Mouse (Mus musculus): ENCODE measurements around the gene Olfr1436. TPM values are rescaled to one million over a fixed set of nuclear protein-coding genes. Genes with fewer than 3 reads are reported as not detected.
"Not testable (repeated sequence)": the region's sequence is repeated elsewhere in the genome, so short reads cannot be mapped to it uniquely, and the experiment has no call there.

The Olfr1436 gene
- polyA plus RNA-seq (2012; ENCODE audit: insufficient read depth, insufficient read length, low replicate concordance, missing spikeins) = not detected in 2 replicates

DNA sequence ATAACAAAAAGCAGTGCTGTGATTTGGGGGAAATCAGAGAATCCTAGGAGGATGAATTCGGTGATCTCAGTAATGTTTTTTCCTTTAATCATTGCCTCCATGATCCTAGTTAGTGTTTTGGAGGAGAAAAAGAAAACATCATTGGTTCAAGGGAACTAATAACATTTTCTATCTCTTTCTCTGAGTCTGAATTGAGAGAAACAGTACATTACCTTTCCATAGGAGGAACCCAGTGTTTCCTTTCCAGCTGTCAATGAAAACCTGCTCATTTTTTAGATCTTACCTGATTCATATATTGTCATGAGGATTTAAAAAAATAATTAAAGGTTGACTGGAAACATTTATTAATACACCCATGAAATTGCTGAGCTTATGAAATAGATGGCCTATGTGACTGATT, at the start of gene Olfr1436:
Olfr1436 (minus strand) TSS at position 101 of the 400 bp plus-strand sequence.
- not testable (repeated sequence) for H3K4me1 ChIP-seq (ENCODE audit: control insufficient read depth, insufficient read depth, low read length); H3K4me3 ChIP-seq (ENCODE audit: insufficient read depth, low read depth, low read length); H3K27ac ChIP-seq (ENCODE audit: insufficient read depth, low read depth, low read length)
- WGBS = 83% methylated on average over 1 of the region's 1 CpGs

GRCm38 (mm10) chr19:12335810-12336209, 36.9 kb upstream of the Olfr1436 start, which contains the start of gene Olfr1438-ps1:
Gene Olfr1438-ps1, minus strand, starts transcription at chr19:12335910.
- Histone ChIP-seq H3K27ac (ENCODE audit: insufficient read depth, low read depth, low read length) (no peak within 1 kb of the TSS), H3K4me1 (ENCODE audit: control insufficient read depth, insufficient read depth, low read length) (no peaks in the 10 kb centered on the region), H3K4me3 (ENCODE audit: insufficient read depth, low read depth, low read length) (no peak within 1 kb of the TSS)
- TF ChIP-seq CTCF (IDR thresholded peaks at IDR 0.05; ENCODE audit: insufficient read depth, low read depth, low read length) (no peak), POLR2A (IDR thresholded peaks at IDR 0.05; ENCODE audit: insufficient read depth, low read depth, low read length) (no peak)
- 82% methylated on average over 3 of the region's 3 CpGs for WGBS

GRCm38 (mm10) chr19:12325001-12325400, 26.1 kb upstream of the Olfr1436 start, which contains the start of gene Olfr1437:
Gene Olfr1437, minus strand, starts transcription at chr19:12325101.
- Histone ChIP-seq H3K27ac (ENCODE audit: insufficient read depth, low read depth, low read length) (no peak within 1 kb of the TSS), H3K4me3 (ENCODE audit: insufficient read depth, low read depth, low read length) (no peak within 1 kb of the TSS), H3K4me1 (ENCODE audit: control insufficient read depth, insufficient read depth, low read length) (no peaks in the 10 kb centered on the region)
- TF ChIP-seq CTCF (IDR thresholded peaks at IDR 0.05; ENCODE audit: insufficient read depth, low read depth, low read length) = no peak
- TF ChIP-seq POLR2A (IDR thresholded peaks at IDR 0.05; ENCODE audit: insufficient read depth, low read depth, low read length) = no peak
- 79% methylated on average over 2 of the region's 2 CpGs for WGBS

DNA sequence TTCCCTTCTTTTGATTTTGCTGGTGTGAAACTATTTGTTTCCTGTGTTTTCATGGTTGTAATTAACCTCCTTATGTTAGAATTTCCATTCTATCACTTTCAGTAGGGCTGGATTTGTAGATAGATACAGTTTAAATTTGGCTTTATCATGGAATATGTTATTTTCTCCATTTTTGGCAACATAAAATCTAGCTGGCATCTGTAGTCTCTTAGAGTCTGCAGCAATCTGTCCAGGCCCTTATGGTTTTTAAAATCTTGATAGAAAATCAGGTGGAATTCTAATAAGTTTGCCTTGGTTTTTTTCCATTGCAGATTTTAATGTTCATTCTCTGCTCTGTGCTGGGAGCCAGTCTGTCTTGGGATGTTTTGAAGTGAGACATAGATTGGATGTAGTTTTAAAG, 6.0 kb downstream of the Olfr1436 start:
- no peak for TF ChIP-seq CTCF (IDR thresholded peaks at IDR 0.05; ENCODE audit: insufficient read depth, low read depth, low read length)
- TF ChIP-seq POLR2A (IDR thresholded peaks at IDR 0.05; ENCODE audit: insufficient read depth, low read depth, low read length) = no peak
- H3K27ac ChIP-seq (ENCODE audit: insufficient read depth, low read depth, low read length) = no peak overlapping the region
- no peaks in the 10 kb centered on the region for H3K4me1 ChIP-seq (ENCODE audit: control insufficient read depth, insufficient read depth, low read length)
- no peak overlapping the region for H3K4me3 ChIP-seq (ENCODE audit: insufficient read depth, low read depth, low read length)

DNA sequence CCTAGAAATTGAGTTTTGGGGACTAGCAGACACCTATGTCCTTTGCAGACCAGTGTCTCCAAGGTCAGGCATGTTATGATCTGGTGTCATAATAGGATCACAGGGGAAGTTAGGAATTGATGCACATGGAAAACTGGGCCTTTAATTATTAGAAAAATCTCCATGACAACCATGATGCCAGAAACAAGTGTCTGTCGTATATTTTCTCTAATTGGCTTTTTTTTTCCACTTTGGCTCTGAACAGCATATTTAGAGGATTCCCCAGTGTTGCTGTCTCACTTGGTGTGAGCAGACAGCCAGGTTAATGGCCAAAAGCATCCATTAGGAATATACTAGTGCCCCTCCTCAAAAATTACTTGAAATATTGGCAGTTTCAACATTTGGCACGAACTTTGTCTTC, 19.4 kb downstream of the Olfr1436 start, which contains the start of gene Olfr1434:
Olfr1434 (plus strand) TSS at position 301 of the 400 bp plus-strand sequence.
- Histone ChIP-seq H3K27ac (ENCODE audit: insufficient read depth, low read depth, low read length) (no peak within 1 kb of the TSS), H3K4me1 (ENCODE audit: control insufficient read depth, insufficient read depth, low read length) (no peaks in the 10 kb centered on the region), H3K4me3 (ENCODE audit: insufficient read depth, low read depth, low read length) (no peak within 1 kb of the TSS)
- 53% methylated on average over 2 of the region's 2 CpGs for WGBS
- no peak for TF ChIP-seq CTCF (IDR thresholded peaks at IDR 0.05; ENCODE audit: insufficient read depth, low read depth, low read length)
- TF ChIP-seq POLR2A (IDR thresholded peaks at IDR 0.05; ENCODE audit: insufficient read depth, low read depth, low read length) = no peak

DNA sequence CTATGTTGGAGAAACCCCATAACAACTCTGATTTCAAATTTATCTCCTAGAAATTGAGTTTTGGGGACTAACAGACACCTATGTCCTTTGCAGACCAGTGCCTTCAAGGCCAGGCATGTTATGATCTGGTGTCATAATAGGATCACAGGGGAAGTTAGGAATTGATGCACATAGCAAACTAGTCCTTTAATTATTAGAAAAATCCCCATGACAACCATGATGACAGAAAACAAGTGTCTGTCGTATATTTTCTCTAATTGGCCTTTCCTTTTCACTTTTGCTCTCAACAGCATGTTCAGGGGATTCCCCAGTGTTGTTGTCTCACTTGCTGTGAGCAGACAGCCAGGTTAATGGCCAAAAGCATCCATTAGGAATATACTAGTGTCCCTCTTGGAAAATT, 38.2 kb downstream of the Olfr1436 start, which contains the start of gene Olfr235:
Olfr235 (plus strand) TSS at position 301 of the 400 bp plus-strand sequence.
- WGBS = 67% methylated on average over 1 of the region's 1 CpGs
- TF ChIP-seq POLR2A (IDR thresholded peaks at IDR 0.05; ENCODE audit: insufficient read depth, low read depth, low read length) (no peak), CTCF (IDR thresholded peaks at IDR 0.05; ENCODE audit: insufficient read depth, low read depth, low read length) (no peak)

More for the DNA sequence above, 38.2 kb downstream of the Olfr1436 start, which contains the start of gene Olfr235:
- Histone ChIP-seq H3K4me1 (ENCODE audit: control insufficient read depth, insufficient read depth, low read length) (no peaks in the 10 kb centered on the region), H3K27ac (ENCODE audit: insufficient read depth, low read depth, low read length) (no peak within 1 kb of the TSS), H3K4me3 (ENCODE audit: insufficient read depth, low read depth, low read length) (no peak within 1 kb of the TSS)

Other genes with a start within 250 kb of the Olfr1436 start
- gene Olfr1424, start 236.4 kb downstream of the Olfr1436 start, polyA plus RNA-seq (2012; ENCODE audit: insufficient read depth, insufficient read length, low replicate concordance, missing spikeins) = not detected in 2 replicates
- gene Olfr1425, start 221.4 kb downstream of the Olfr1436 start, polyA plus RNA-seq (2012; ENCODE audit: insufficient read depth, insufficient read length, low replicate concordance, missing spikeins) = not detected in 2 replicates
- gene Olfr1426, start 207.1 kb downstream of the Olfr1436 start, polyA plus RNA-seq (2012; ENCODE audit: insufficient read depth, insufficient read length, low replicate concordance, missing spikeins) = not detected in 2 replicates
- gene Olfr1427, start 195.8 kb downstream of the Olfr1436 start, polyA plus RNA-seq (2012; ENCODE audit: insufficient read depth, insufficient read length, low replicate concordance, missing spikeins) = not detected in 2 replicates
- not detected in 2 replicates for gene Olfr1428, start 183.2 kb downstream of the Olfr1436 start, polyA plus RNA-seq (2012; ENCODE audit: insufficient read depth, insufficient read length, low replicate concordance, missing spikeins)
- gene Olfr76, start 175.9 kb downstream of the Olfr1436 start, polyA plus RNA-seq (2012; ENCODE audit: insufficient read depth, insufficient read length, low replicate concordance, missing spikeins) = not detected in 2 replicates
- not detected in 2 replicates for gene Olfr1555-ps1, start 129.0 kb downstream of the Olfr1436 start, polyA plus RNA-seq (2012; ENCODE audit: insufficient read depth, insufficient read length, low replicate concordance, missing spikeins)
- not detected in 2 replicates for gene Olfr1431, start 98.5 kb downstream of the Olfr1436 start, polyA plus RNA-seq (2012; ENCODE audit: insufficient read depth, insufficient read length, low replicate concordance, missing spikeins)
- gene Olfr1432, start 66.5 kb downstream of the Olfr1436 start, polyA plus RNA-seq (2012; ENCODE audit: insufficient read depth, insufficient read length, low replicate concordance, missing spikeins) = not detected in 2 replicates
- not detected in 2 replicates for gene Olfr262, start 57.5 kb downstream of the Olfr1436 start, polyA plus RNA-seq (2012; ENCODE audit: insufficient read depth, insufficient read length, low replicate concordance, missing spikeins)
- not detected in 2 replicates for gene Olfr235, start 38.1 kb downstream of the Olfr1436 start, polyA plus RNA-seq (2012; ENCODE audit: insufficient read depth, insufficient read length, low replicate concordance, missing spikeins)
- gene Olfr1434, start 19.3 kb downstream of the Olfr1436 start, polyA plus RNA-seq (2012; ENCODE audit: insufficient read depth, insufficient read length, low replicate concordance, missing spikeins) = not detected in 2 replicates
- not detected in 2 replicates for gene Olfr1437, start 26.0 kb upstream of the Olfr1436 start, polyA plus RNA-seq (2012; ENCODE audit: insufficient read depth, insufficient read length, low replicate concordance, missing spikeins)
- gene Olfr1438-ps1, start 36.8 kb upstream of the Olfr1436 start, polyA plus RNA-seq (2012; ENCODE audit: insufficient read depth, insufficient read length, low replicate concordance, missing spikeins) = not detected in 2 replicates
- not detected in 2 replicates for gene Olfr1440, start 88.1 kb upstream of the Olfr1436 start, polyA plus RNA-seq (2012; ENCODE audit: insufficient read depth, insufficient read length, low replicate concordance, missing spikeins)
- gene Olfr1441, start 118.3 kb upstream of the Olfr1436 start, polyA plus RNA-seq (2012; ENCODE audit: insufficient read depth, insufficient read length, low replicate concordance, missing spikeins) = not detected in 2 replicates
- gene Pfpl, start 128.8 kb upstream of the Olfr1436 start, polyA plus RNA-seq (2012; ENCODE audit: insufficient read depth, insufficient read length, low replicate concordance, missing spikeins) = not detected in 2 replicates
- gene Mpeg1, start 161.6 kb upstream of the Olfr1436 start, polyA plus RNA-seq (2012; ENCODE audit: insufficient read depth, insufficient read length, low replicate concordance, missing spikeins) = not detected in 2 replicates
- gene Dtx4, start 202.3 kb upstream of the Olfr1436 start, polyA plus RNA-seq (2012; ENCODE audit: insufficient read depth, insufficient read length, low replicate concordance, missing spikeins) = not detected in 2 replicates
- gene Fam111a, start 246.6 kb upstream of the Olfr1436 start, polyA plus RNA-seq (2012; ENCODE audit: insufficient read depth, insufficient read length, low replicate concordance, missing spikeins) = not detected in 2 replicates

All from olfactory bulb, adult 2 months (tissue).